Mouse (Mus musculus): ENCODE data around the gene Kif22.

The Kif22 gene

DNA sequence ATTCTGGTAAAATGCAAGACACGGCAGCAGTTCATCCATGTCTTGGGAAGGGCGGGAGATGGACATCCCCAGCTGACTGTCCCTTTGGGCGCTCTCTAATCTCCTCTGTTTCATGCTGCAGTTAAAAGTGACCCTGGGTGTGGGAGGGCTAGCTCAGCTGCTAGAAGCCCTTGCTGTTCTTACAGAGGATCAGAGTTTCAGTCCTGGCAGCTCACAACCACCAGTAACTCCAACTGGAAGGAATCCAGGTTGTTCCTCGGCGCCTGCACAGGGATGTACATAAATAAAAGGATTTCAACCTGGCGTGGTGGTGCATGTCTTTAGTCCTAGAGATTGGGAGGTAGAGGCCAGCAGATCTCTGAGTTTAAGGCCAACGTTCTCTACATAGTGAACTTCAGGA lies 59.2 kb downstream of the Kif22 start:
- peak; percentile 32 for DNase-seq

DNA sequence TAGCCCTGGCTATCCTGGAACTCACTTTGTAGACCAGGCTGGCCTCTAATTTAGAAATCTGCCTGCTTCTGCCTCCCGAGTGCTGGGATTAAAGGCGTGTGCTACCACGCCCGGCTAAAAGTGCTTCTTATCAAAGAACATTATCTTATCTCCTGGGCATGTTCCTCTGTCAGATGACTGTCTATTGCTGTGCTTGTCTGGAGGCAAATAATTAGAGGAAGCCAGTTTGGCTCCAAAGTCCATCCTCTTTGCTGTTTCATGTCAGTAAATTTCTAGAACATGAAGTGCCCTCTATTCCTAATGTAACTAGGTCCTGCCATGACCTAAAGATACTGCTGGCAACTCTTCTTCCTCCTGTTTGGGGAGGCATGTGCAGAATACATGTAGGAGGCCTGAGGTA lies 60.2 kb downstream of the Kif22 start:
- DNase-seq = no peak

DNA sequence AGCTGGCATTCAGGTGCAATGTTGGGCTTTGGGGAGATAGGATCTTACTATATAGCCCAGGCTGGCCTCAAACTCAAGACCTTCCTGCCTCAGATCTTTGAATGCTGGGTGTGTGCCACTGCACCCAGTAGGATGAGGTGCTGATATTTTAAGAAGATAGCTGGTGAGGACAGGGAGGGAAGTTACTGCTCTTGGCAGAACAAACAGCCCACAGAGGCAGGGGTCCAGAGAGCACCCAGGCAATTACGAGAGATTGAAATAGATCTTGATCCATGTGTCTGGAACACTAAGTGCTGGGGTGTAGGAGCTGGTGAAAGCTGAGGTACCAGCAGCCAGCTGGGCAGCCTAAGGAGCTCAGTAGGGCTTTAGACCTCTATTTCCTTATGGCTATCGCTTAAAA lies 60.7 kb downstream of the Kif22 start:
- DNase-seq = peak; percentile 23

DNA sequence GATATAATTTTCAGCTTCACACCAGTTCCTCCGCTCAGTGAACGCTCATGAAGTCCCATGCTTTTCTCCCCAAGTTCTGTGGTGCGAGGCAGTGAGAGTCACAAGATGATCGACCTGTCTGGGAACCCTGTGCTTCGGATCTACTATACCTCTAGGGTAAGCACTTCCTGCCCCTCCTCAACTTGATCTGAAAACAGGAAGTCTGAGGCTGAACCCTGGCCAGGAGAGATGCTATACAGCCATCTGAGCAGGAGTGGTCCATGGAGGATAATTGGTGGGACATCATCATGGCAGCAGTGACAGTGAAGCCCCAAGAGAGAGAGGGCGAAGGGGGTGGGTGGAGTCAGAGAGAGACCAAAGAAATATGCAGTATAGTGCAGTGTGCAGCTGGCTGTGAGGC lies 63.4 kb downstream of the Kif22 start:
- peak; percentile 31 for DNase-seq
